21 mouse cellular contexts compared by ENCODE assay signal in the genomic region with DNA sequence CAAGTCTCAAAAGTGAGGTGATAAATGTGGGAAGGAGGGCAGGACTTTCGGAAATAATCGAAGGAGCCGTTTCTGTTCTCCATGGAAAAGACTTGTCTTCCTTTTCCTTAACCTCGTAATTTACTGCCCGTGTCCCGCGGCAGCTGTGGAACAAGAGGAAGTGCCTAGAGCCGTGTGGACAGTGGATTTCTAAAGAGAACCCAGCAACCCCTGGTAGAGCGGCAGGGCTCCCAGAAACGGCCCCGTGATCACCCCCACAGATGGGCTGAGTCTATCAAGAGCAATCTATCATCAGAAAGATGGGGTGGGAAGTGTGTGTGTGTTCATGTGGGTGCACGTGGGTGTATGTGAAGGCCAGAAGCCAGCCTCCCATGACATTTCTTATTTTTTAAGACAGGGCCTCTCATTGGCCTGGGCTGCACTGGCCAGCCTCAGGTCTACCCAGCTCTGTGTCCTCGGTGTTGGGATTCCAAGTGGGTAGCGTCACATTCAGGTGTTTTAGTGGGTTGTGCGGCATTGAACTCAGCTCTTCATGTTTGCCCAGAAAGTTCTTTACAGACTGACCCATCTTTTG. TPM values are rescaled to one million over a fixed set of nuclear protein-coding genes. Genes with fewer than 3 reads are reported as not detected.
A peak's percentile ranks its signal among the peaks of the same experiment; 100 is the strongest.
DNase-seq lines count a peak whose midpoint lies in the region; ATAC-seq and TF ChIP-seq lines count a peak whose summit lies in the region.
"Had no signal": no experiment of that assay in that cellular context is flagged by ENCODE, and none has a peak within 500 bp of the region (broad histone marks: within the 10 kb centered on the region; RNA-seq: fewer than 3 reads in every experiment).

No protein-coding gene starts in this region.

- DNase-seq in embryo, embryonic 10 days (ENCODE audit: low spot score) = peak; percentile 29
- no peak for DNase-seq in embryo, embryonic 9.5 days (ENCODE audit: extremely low spot score)
- DNase-seq in hindbrain, embryonic 10.5 days (ENCODE audit: low spot score) = no peak
- DNase-seq in hindbrain, embryonic 11.5 days (ENCODE audit: low spot score) = no peak
- no peak for DNase-seq in ES-E14 (ENCODE audit: low read depth, low spot score)
- no peak for DNase-seq in layer of hippocampus, adult 18-20 months (ENCODE audit: low spot score in 2 of 2)
- DNase-seq in liver, embryonic 11.5 days (ENCODE audit: low spot score) = no peak
- DNase-seq: adrenal gland, postnatal 14 days; B cell, adult 2 months; cerebellum, adult 18-20 months; cerebellum, postnatal 10 days; gastrocnemius, postnatal 14 days; heart, postnatal 4 days had no signal

- no peak overlapping the region for H3K4me3 ChIP-seq in hindbrain, embryonic 10.5 days
- no peak overlapping the region for H3K4me3 ChIP-seq in hindbrain, embryonic 11.5 days (ENCODE audit: low read depth, low read length)
- H3K4me3 ChIP-seq in ES-E14 (ENCODE audit: insufficient read depth in 1 of 2, low read depth in 1 of 2, low read length in 2 of 2, poor library complexity in 1 of 2, severe bottlenecking in 1 of 2) = no peak overlapping the region
- H3K4me3 ChIP-seq in liver, embryonic 11.5 days (ENCODE audit: low read depth, low read length) = no peak overlapping the region
- H3K4me3 ChIP-seq: embryonic facial prominence, embryonic 12.5 days; forebrain, embryonic 12.5 days; heart, embryonic 13.5 days; intestine, embryonic 15.5 days had no signal

- H3K27ac ChIP-seq in hindbrain, embryonic 10.5 days = peak overlapping the region; percentile 59
- H3K27ac ChIP-seq in hindbrain, embryonic 11.5 days (ENCODE audit: low read depth, low read length) = no peak overlapping the region
- H3K27ac ChIP-seq in ES-E14 (ENCODE audit: insufficient read depth, low read depth, low read length, poor library complexity, severe bottlenecking) = peak overlapping the region; percentile 50; the same call in 1 of the 2 replicates
- no peak overlapping the region for H3K27ac ChIP-seq in liver, embryonic 11.5 days (ENCODE audit: low read depth, low read length)
- H3K27ac ChIP-seq: embryonic facial prominence, embryonic 12.5 days; forebrain, embryonic 12.5 days; heart, embryonic 13.5 days; hindbrain, embryonic 14.5 days; intestine, embryonic 15.5 days had no signal

- H3K36me3 ChIP-seq in hindbrain, embryonic 10.5 days = no peaks in the 10 kb centered on the region
- H3K36me3 ChIP-seq in hindbrain, embryonic 11.5 days (ENCODE audit: control insufficient read depth, insufficient read depth, low read length) = no peaks in the 10 kb centered on the region
- no peaks in the 10 kb centered on the region for H3K36me3 ChIP-seq in ES-E14 (ENCODE audit: control insufficient read depth, insufficient read depth, low read length, poor library complexity, severe bottlenecking)
- no peaks in the 10 kb centered on the region for H3K36me3 ChIP-seq in liver, embryonic 11.5 days (ENCODE audit: control insufficient read depth, insufficient read depth, low read length)
- H3K36me3 ChIP-seq: embryonic facial prominence, embryonic 12.5 days; forebrain, embryonic 12.5 days; heart, embryonic 13.5 days; intestine, embryonic 15.5 days had no signal

- no peak overlapping the region for H3K4me2 ChIP-seq in hindbrain, embryonic 11.5 days (replicated peaks; ENCODE audit: low read depth, low read length)
- H3K4me2 ChIP-seq in liver, embryonic 11.5 days = no peak overlapping the region
- H3K4me2 ChIP-seq: embryonic facial prominence, embryonic 12.5 days; forebrain, embryonic 12.5 days; heart, embryonic 13.5 days; hindbrain, embryonic 14.5 days; intestine, embryonic 15.5 days had no signal

- in situ Hi-C loops in ES-E14 (cut with MboI; ENCODE audit: low sequenced_read_pairs in 2 of 2, unreplicated experiment in 2 of 2) = no loop called here

- ATAC-seq in hindbrain, embryonic 11.5 days (ENCODE audit: low FRiP score) = no peak
- peak; percentile 57 for ATAC-seq in granulocyte monocyte progenitor cell, adult 5-6 weeks (replicated peaks; ENCODE audit: poor library complexity, severe bottlenecking)
- no peak for ATAC-seq in liver, embryonic 11.5 days (replicated peaks; ENCODE audit: low FRiP score)
- ATAC-seq: CD4-positive, CD25-positive, alpha-beta regulatory T cell, adult 4 months; forebrain, embryonic 16.5 days; intestine, embryonic 15.5 days had no signal

- no peaks in the 10 kb centered on the region for H3K9me3 ChIP-seq in hindbrain, embryonic 10.5 days
- H3K9me3 ChIP-seq in hindbrain, embryonic 11.5 days (ENCODE audit: control insufficient read depth, low read length) = no peaks in the 10 kb centered on the region
- H3K9me3 ChIP-seq in ES-E14 (ENCODE audit: control insufficient read depth, insufficient read depth, low read depth, low read length) = no peaks in the 10 kb centered on the region
- H3K9me3 ChIP-seq in liver, embryonic 11.5 days (ENCODE audit: control insufficient read depth, low read length) = no peaks in the 10 kb centered on the region
- H3K9me3 ChIP-seq: embryonic facial prominence, embryonic 12.5 days; forebrain, embryonic 12.5 days; heart, embryonic 13.5 days; intestine, embryonic 15.5 days had no signal

- peaks cover 3% of the 10 kb centered on the region; the same call in 1 of the 2 replicates for H3K27me3 ChIP-seq in hindbrain, embryonic 10.5 days (ENCODE audit: insufficient read depth, poor library complexity, severe bottlenecking)
- H3K27me3 ChIP-seq in hindbrain, embryonic 11.5 days (ENCODE audit: control insufficient read depth, insufficient read depth, low read length) = no peaks in the 10 kb centered on the region
- H3K27me3 ChIP-seq in liver, embryonic 11.5 days (replicated peaks; ENCODE audit: control insufficient read depth, insufficient read depth, low read length) = peaks cover 37% of the 10 kb centered on the region
- H3K27me3 ChIP-seq: forebrain, embryonic 12.5 days; intestine, embryonic 15.5 days had no signal

- H3K9ac ChIP-seq in hindbrain, embryonic 11.5 days (ENCODE audit: low read depth, low read length) = no peak overlapping the region
- H3K9ac ChIP-seq in ES-E14 (ENCODE audit: insufficient read depth, low read depth, low read length, poor library complexity, severe bottlenecking) = no peak overlapping the region
- no peak overlapping the region for H3K9ac ChIP-seq in liver, embryonic 11.5 days (ENCODE audit: low read depth, low read length)
- H3K9ac ChIP-seq: embryonic facial prominence, embryonic 12.5 days; forebrain, embryonic 12.5 days; heart, embryonic 13.5 days; hindbrain, embryonic 14.5 days; intestine, embryonic 15.5 days had no signal

- WGBS in hindbrain, embryonic 10.5 days = 74% methylated on average over 15 of the region's 15 CpGs
- whole genome bisulfite sequencing in hindbrain, embryonic 11.5 days = 69% methylated on average over 15 of the region's 15 CpGs
- 63% methylated on average over 15 of the region's 15 CpGs for WGBS in liver, embryonic 11.5 days

- H3K4me1 ChIP-seq in hindbrain, embryonic 10.5 days (replicated peaks) = peaks cover 57% of the 10 kb centered on the region
- peaks cover 12% of the 10 kb centered on the region; the same call in 1 of the 2 replicates for H3K4me1 ChIP-seq in hindbrain, embryonic 11.5 days (replicated peaks; ENCODE audit: control insufficient read depth, insufficient read depth, low read length)
- H3K4me1 ChIP-seq in ES-E14 (ENCODE audit: control insufficient read depth in 2 of 2, insufficient read depth in 2 of 2, low read length in 2 of 2, poor library complexity in 1 of 2) = peaks cover 0 to 7% of the 10 kb centered on the region in 2 experiments; a peak in 2 of 4 replicates
- H3K4me1 ChIP-seq in liver, embryonic 11.5 days (replicated peaks; ENCODE audit: control insufficient read depth, insufficient read depth, low read length) = peaks cover 8% of the 10 kb centered on the region; the same call in 1 of the 2 replicates

TF ChIP-seq in ES-E14, 5 proteins besides CTCF, POLR2A, EP300 and RAD21:
- no peak for TF ChIP-seq HCFC1 (IDR thresholded peaks at IDR 0.05; ENCODE audit: borderline replicate concordance, insufficient read depth, low read length)

RNA-seq across cellular contexts. Expression of gene Cxcr4, which starts 5.2 kb away (rescaled TPM):
- 18.5 and 19.0 TPM in 2 replicates for polyA plus RNA-seq in hindbrain, embryonic 10.5 days (2016; fragmentation: Nextera tagmentation; extraction: Ambion mirVana)
- polyA plus RNA-seq in hindbrain, embryonic 11.5 days (2014; fragmentation: Nextera tagmentation; extraction: Ambion mirVana) = 23.3 and 26.4 TPM in 2 replicates
- 1.5 and 2.6 TPM in 2 replicates for total RNA-seq in ES-E14 (2012; rRNA removed)
- total RNA-seq in granulocyte monocyte progenitor cell, adult 5-6 weeks (2014; fragmentation: Nextera tagmentation) = 151 and 195 TPM in 2 replicates
- total RNA-seq in granulocyte monocyte progenitor cell, adult 5-6 weeks (2017) = 178 and 196 TPM in 2 replicates
- total RNA-seq in layer of hippocampus, adult 18-20 months (2021) = 1 to 10 TPM; 3.1 to 4.3 TPM
- 0.97 and 1.3 TPM in 2 replicates for polyA plus RNA-seq in liver, embryonic 11.5 days (2014; fragmentation: Nextera tagmentation; extraction: Ambion mirVana)

Comparison
In these comparisons a context has a peak if more than half of its experiments do, and no peak if none do; other contexts are left out.
1. H3K27ac ChIP-seq: peak in hindbrain, embryonic 10.5 days (single experiment) and ES-E14 (single experiment); none in hindbrain, embryonic 11.5 days (single experiment) and liver, embryonic 11.5 days (single experiment).
2. RNA of gene Cxcr4, which starts 5.2 kb away (total RNA-seq): 151 to 196 TPM in granulocyte monocyte progenitor cell, adult 5-6 weeks; 3.1 to 4.3 TPM in layer of hippocampus, adult 18-20 months and 1.5 to 2.6 TPM in ES-E14; every median in the first group is over 10 times any median in the second.